Mouse (Mus musculus): Measurements from ENCODE around the gene Pank3.

Pank3 gene

GRCm38 (mm10) chr11:35769188-35769745 lies at the start of gene Pank3:
TSS of gene Pank3 (plus strand) at chr11:35769484.
- peak; percentile 99 for DNase-seq (ENCODE audit: low read depth, low spot score)

GRCm38 (mm10) chr11:35723876-35724275 lies 45.4 kb upstream of the Pank3 start:
- no peak for DNase-seq (ENCODE audit: low read depth, low spot score)

GRCm38 (mm10) chr11:35726341-35726846 lies 42.9 kb upstream of the Pank3 start:
- DNase-seq (ENCODE audit: low read depth, low spot score): no peak

- no peak for DNase-seq (ENCODE audit: low read depth, low spot score)
Observed at GRCm38 (mm10) chr11:35728200-35728599, 41.1 kb upstream of the Pank3 start.

GRCm38 (mm10) chr11:35729186-35729585 lies 40.1 kb upstream of the Pank3 start:
- no peak for DNase-seq (ENCODE audit: low read depth, low spot score)

- DNase-seq (ENCODE audit: low read depth, low spot score): peak; percentile 71
Observed at GRCm38 (mm10) chr11:35732366-35732765, 36.9 kb upstream of the Pank3 start.

GRCm38 (mm10) chr11:35736817-35737216 lies 32.5 kb upstream of the Pank3 start:
- DNase-seq (ENCODE audit: low read depth, low spot score): peak; percentile 50

- no peak for DNase-seq (ENCODE audit: low read depth, low spot score)
Observed at GRCm38 (mm10) chr11:35737262-35737661, 32.0 kb upstream of the Pank3 start.

- no peak for DNase-seq (ENCODE audit: low read depth, low spot score)
Observed at GRCm38 (mm10) chr11:35738102-35738501, 31.2 kb upstream of the Pank3 start.

- DNase-seq (ENCODE audit: low read depth, low spot score): no peak
Observed at GRCm38 (mm10) chr11:35743586-35743985, 25.7 kb upstream of the Pank3 start.

GRCm38 (mm10) chr11:35744571-35744970 lies 24.7 kb upstream of the Pank3 start:
- no peak for DNase-seq (ENCODE audit: low read depth, low spot score)

- DNase-seq (ENCODE audit: low read depth, low spot score): no peak
Observed at GRCm38 (mm10) chr11:35750578-35750977, 18.7 kb upstream of the Pank3 start.

- no peak for DNase-seq (ENCODE audit: low read depth, low spot score)
Observed at GRCm38 (mm10) chr11:35754906-35755418, 14.3 kb upstream of the Pank3 start.

- no peak for DNase-seq (ENCODE audit: low read depth, low spot score)
Observed at GRCm38 (mm10) chr11:35755546-35755945, 13.7 kb upstream of the Pank3 start.

GRCm38 (mm10) chr11:35756411-35757303 lies 12.6 kb upstream of the Pank3 start:
- no peak for DNase-seq (ENCODE audit: low read depth, low spot score)

- no peak for DNase-seq (ENCODE audit: low read depth, low spot score)
Observed at GRCm38 (mm10) chr11:35760001-35760626, 9.2 kb upstream of the Pank3 start.

GRCm38 (mm10) chr11:35760627-35761003 lies 8.7 kb upstream of the Pank3 start:
- no peak for DNase-seq (ENCODE audit: low read depth, low spot score)

GRCm38 (mm10) chr11:35766845-35767244 lies 2.4 kb upstream of the Pank3 start:
- DNase-seq (ENCODE audit: low read depth, low spot score): no peak

- peak; percentile 48 for DNase-seq (ENCODE audit: low read depth, low spot score)
Observed at GRCm38 (mm10) chr11:35769746-35770437, 608 bp downstream of the Pank3 start.

- no peak for DNase-seq (ENCODE audit: low read depth, low spot score)
Observed at GRCm38 (mm10) chr11:35770741-35771504, 1.6 kb downstream of the Pank3 start.

GRCm38 (mm10) chr11:35775606-35776005 lies 6.3 kb downstream of the Pank3 start:
- no peak for DNase-seq (ENCODE audit: low read depth, low spot score)

Measured in ES-CJ7 (cell line).